Mouse (Mus musculus) A20 (cell line): ENCODE measurements around the gene Ccdc6.
"Not testable (repeated sequence)": the region's sequence is repeated elsewhere in the genome, so short reads cannot be mapped to it uniquely, and the experiment has no call there.

Experiments
- DNase-seq: peaks from one replicate; pipeline ENCODE4 v3.0.0-alpha.2; 2011; ENCODE audit warnings: low read depth, low spot score

Gene Ccdc6

DNA sequence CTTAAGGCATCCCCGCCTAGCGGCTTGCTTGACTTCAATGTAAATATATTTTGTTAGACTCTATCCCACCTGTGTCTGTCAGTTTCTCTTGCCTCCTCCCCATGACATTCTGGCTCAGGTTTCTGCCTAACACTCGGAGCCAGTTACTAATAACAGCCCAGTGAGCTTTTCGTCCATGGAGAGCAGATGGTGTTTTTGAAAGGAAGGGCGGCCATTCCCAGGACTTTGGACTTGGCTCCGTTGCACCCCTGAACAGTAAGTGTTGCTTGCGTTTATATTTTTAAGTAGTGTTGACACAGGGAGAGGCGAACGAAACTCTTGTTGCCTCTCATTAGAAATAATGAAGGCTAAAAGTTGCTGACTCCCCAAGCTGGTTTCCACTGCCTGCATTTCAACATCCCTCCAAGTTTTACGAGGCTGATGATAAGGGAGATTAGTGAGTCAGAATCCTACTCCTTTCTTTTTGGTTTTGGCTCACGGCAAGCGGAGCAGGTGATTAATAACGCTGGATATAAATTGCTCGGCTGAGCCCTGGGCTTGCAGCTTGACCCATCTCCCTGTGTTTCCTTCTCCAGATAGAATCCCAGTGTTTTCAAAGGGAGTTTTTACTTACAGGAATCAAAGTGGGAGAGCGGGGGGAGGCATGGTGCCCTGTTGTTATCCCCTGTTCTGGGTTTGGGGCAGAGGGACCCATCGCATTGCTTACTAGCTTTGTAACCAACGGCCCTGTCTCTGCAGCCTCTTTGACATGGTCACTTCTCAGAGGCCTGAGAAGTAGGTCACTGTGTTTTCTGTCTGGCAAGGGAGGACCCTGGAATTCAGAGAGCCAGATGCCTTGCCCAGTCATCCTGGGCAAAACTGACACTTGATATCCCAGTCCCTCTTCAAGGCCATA lies 107.8 kb downstream of the Ccdc6 start, which contains the start of gene Mrln:
Gene Mrln, plus strand, starts transcription at position 160 of the 895 bp plus-strand sequence.
- no peak for DNase-seq

DNA sequence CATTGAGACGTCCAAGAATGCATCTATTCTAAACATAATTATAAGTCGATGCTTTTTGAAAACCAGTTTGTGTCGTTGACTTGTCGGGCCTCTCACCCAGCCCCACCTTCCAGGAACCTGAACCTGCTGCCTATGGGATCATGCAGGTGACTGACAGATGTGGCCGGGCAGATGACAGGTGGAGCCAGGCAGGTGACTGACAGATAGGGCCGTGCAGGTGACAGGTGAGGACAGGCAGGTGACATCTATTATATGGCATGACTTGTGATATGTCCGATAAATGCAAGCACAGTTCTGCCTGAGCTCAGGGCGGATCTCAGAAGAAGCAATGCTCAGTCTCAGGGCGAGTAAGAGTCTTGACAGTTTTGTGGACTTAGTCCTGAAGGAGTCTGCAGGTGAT lies 114.4 kb downstream of the Ccdc6 start:
- no peak for DNase-seq

DNA sequence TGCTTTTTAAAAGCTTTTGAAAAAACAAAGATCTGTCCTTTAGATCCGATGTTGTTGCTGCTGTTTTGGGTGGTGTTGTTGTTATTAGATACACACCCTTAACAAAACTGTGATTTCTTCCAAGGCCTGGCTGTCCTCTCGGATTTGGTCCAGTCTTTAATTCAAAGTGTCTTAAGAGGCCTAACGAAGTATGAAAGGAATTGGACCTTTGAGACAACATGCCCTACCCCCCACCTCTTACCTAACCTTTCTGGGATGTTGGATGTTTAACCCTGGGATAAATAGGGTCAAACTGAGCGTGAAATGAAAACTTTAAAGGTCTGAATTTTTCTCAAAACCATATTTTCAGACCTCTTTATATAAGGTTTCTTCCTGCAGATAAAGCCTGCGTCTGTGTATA lies 124.0 kb downstream of the Ccdc6 start:
- no peak for DNase-seq

DNA sequence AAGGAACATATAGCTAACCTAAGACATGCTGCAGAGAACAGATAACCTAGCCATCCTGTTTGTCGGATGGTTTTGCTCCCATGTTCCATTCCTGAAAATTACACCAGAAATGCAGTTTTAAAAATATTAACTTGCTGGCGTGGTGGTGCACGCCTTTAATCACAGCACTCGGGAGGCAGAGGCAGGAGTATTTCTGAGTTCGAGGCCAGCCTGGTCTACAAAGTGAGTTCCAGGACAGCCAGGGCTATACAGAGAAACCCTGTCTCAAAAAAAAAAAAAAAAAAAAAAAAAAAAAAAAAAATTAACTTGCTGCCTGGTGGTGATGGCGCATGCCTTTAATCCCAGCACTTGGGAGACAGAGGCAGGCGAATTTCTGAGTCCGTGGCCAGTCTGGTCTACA lies 125.3 kb downstream of the Ccdc6 start:
- not testable (repeated sequence) for DNase-seq

DNA sequence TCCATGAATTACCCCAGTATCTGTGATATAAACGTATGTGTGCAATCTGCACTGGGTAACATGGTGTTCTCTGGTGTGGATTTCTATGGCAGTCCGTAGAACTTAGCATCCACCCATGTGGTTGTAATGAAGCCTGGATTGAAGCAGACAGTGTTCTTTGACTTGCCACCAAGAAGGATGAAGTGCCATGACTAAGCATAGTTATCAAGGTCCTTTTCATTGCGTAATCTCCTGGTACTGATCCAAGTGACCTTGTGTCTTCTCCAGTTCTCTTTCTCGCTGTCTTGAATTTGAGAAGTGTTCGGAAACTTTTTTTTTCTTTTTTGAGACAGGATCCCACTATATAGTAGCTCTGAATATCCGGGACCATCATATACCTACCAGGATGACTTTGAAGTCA lies 127.7 kb downstream of the Ccdc6 start:
- DNase-seq, result no peak

DNA sequence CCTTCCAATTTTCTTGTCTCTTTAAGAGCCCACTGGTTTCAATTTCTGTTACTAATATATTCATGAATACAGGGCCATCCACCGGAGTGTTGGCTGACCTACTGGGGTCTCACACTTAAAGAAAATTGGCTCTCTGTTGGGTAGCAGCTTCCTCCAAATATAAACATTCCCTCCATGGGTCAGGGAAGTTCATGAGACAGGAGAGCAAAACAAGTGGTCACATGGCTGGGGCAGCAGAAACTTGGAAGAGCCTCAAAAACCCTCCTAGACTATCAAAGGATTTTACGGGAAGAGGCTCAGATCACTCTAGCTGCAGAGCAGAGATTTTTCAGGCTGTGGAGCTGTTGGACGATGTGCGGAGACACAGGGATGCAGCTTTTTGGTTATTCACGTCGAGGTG lies 128.8 kb downstream of the Ccdc6 start:
- DNase-seq, result no peak

DNA sequence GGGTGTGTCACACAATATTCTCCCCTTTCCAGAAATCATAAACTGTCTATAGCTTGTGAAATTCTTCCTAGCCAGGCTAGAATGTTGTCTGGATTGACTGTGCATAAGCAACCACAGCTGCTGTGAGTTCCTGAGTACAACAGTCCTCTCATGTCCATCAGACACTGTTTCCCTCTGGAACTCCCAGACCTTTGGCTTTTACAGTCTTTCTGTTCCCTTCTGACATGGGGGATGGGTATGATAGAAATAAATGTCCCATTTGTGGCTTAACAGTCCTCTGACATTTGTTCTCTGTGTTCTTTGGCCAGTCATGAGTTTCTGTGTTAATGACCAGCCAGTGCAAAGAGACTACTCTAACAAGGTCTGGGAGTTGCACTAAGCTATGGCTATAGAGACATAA lies 129.7 kb downstream of the Ccdc6 start:
- no peak for DNase-seq

DNA sequence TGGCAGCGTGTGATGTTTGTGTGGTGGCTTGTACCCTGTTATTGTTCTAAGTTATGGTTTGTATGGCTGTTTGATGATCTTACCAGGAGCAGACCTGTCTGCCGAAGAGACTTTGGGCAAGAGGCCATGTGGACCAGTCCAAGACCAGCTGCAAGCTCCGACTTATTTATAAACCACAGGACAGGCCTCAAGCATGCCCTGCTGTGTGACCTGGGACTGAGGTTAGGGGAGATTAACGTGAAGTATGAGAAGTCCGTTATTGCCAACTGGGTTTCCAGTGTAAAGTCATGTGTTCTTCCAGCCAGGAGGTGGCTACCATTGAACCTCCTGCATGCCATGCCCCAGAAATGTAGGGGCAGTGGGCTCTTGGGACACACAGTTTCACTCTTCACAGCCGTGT lies 133.4 kb downstream of the Ccdc6 start:
- DNase-seq, result no peak

DNA sequence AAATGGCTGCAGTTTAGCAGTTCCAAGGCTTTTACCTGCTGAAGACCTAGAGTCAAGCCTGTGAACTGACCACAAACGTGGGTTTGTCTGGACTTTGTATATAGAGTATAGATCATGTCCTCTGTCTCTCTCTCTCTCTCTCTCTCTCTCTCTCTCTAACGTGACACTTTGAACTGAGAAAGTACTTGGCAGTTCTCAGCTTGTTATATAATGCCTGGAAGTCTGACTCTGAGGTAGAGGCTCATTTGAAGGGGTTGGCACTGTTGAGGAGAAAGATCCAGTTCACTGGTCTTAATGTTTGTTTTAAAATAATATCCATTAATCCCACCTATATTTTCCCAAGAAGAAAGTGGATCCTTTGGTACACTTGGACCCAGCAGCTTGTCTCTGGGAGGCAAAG lies 141.0 kb downstream of the Ccdc6 start:
- DNase-seq, result no peak
